Mouse (Mus musculus) stomach, embryonic 14.5 days (tissue): ENCODE results near the gene Hist2h3b. TPM values are rescaled to one million over a fixed set of nuclear protein-coding genes. Genes with fewer than 3 reads are reported as not detected.

Experiments used
- microRNA-seq: library from miRNA; unstranded; fragments of <30 nt; microRNA quantifications from one replicate; pipeline ENCODE4, GENCODE M21; 2016
- polyA plus RNA-seq: library from polyadenylated mRNA; unstranded; fragments of >200 nt; fragmentation: Nextera tagmentation; extraction: Ambion mirVana; gene quantifications from 2 replicates; pipeline ENCODE4 v1.2.1, GENCODE M21; 2014

Gene Hist2h3b
- polyA plus RNA-seq, 1 experiment from 2014 or later = 80.2 TPM

Small RNA genes within 50 kb of the gene (microRNA-seq; reads per million reads assigned to microRNA genes)
- gene Gm44492 (not detected), gene Gm47311 (not detected), gene Gm47313 (not detected)

Other genes with a start within 250 kb of the Hist2h3b start
- 22.5 and 26.8 TPM in 2 replicates for gene Vps45, start 210.2 kb upstream of the Hist2h3b start, polyA plus RNA-seq
- 13.9 and 16.2 TPM in 2 replicates for gene Otud7b, start 164.1 kb upstream of the Hist2h3b start, polyA plus RNA-seq
- gene Mtmr11, start 106.7 kb upstream of the Hist2h3b start, polyA plus RNA-seq = 20.8 and 24.6 TPM in 2 replicates
- 161 and 166 TPM in 2 replicates for gene Sf3b4, start 96.3 kb upstream of the Hist2h3b start, polyA plus RNA-seq
- 5.7 and 6.5 TPM in 2 replicates for gene Sv2a, start 87.5 kb upstream of the Hist2h3b start, polyA plus RNA-seq
- gene Bola1, start 48.9 kb upstream of the Hist2h3b start, polyA plus RNA-seq = 52.7 and 61.3 TPM in 2 replicates
- 1.6 and 2.6 TPM in 2 replicates for gene Hist2h2ab, start 48.8 kb upstream of the Hist2h3b start, polyA plus RNA-seq
- gene Hist2h2ac, start 47.8 kb upstream of the Hist2h3b start, polyA plus RNA-seq = 7.6 and 8.8 TPM in 2 replicates
- 9.7 and 9.8 TPM in 2 replicates for gene Hist2h2be, start 47.5 kb upstream of the Hist2h3b start, polyA plus RNA-seq
- gene Hist2h3c2, start 29.5 kb upstream of the Hist2h3b start, polyA plus RNA-seq = 4.9 and 6.2 TPM in 2 replicates
- 54.1 and 54.7 TPM in 2 replicates for gene Hist2h2aa2, start 28.4 kb upstream of the Hist2h3b start, polyA plus RNA-seq
- 12.3 and 17.2 TPM in 2 replicates for gene Hist2h2aa1, start 23.2 kb upstream of the Hist2h3b start, polyA plus RNA-seq
- gene Hist2h3c1, start 22.0 kb upstream of the Hist2h3b start, polyA plus RNA-seq = 1.4 and 3.0 TPM in 2 replicates
- 9.6 and 15.0 TPM in 2 replicates for gene Hist2h4, start 5.3 kb upstream of the Hist2h3b start, polyA plus RNA-seq
- 20.5 and 23.7 TPM in 2 replicates for gene Hist2h2bb, start 1.1 kb downstream of the Hist2h3b start, polyA plus RNA-seq
- 3.0 and 3.8 TPM in 2 replicates for gene Fcgr1, start 25.3 kb downstream of the Hist2h3b start, polyA plus RNA-seq
- not detected in 2 replicates for gene BC107364, start 183.7 kb downstream of the Hist2h3b start, polyA plus RNA-seq